Mouse (Mus musculus) olfactory bulb, adult 2 months (tissue): Measurements from ENCODE around the gene Exo5. TPM values are rescaled to one million over a fixed set of nuclear protein-coding genes. Genes with fewer than 3 reads are reported as not detected.

Experiments used
- H3K27ac ChIP-seq: fragments of 200-500 bp; 2 replicates; pipeline ENCODE4 v1.5.1; 2012; ENCODE audit warnings: low read depth, low read length; ENCODE audit not compliant: insufficient read depth
- H3K4me1 ChIP-seq: fragments of 200-500 bp; 2 replicates; pipeline ENCODE4 v1.6.1; 2012; ENCODE audit warnings: low read length; ENCODE audit not compliant: control insufficient read depth, insufficient read depth
- H3K4me3 ChIP-seq: fragments of 200-500 bp; 2 replicates; pipeline ENCODE4 v1.5.1; 2012; ENCODE audit warnings: mild to moderate bottlenecking, low read depth, low read length, moderate library complexity; ENCODE audit not compliant: insufficient read depth
- CTCF ChIP-seq: fragments of 200-500 bp; IDR thresholded peaks from 2 replicates; pipeline ENCODE4 v1.5.1; 2012; ENCODE audit warnings: low read depth, mild to moderate bottlenecking, low read length, moderate library complexity; ENCODE audit not compliant: insufficient read depth
- POLR2A ChIP-seq: fragments of 200-500 bp; IDR thresholded peaks from 2 replicates; pipeline ENCODE4 v1.6.1; 2012; ENCODE audit warnings: mild to moderate bottlenecking, low read depth, low read length, moderate library complexity; ENCODE audit not compliant: insufficient read depth
- WGBS: fragments of 180-500 bp; shearing (Covaris S2); methylation state at CpG from one replicate; pipeline ENCODE4 v1.1.7; 2018; 5-methylcytosine and 5-hydroxymethylcytosine counted together
- polyA plus RNA-seq: library from polyadenylated mRNA; stranded (reverse); fragments of >200 nt; gene quantifications from 2 replicates; pipeline ENCODE4 v1.2.4, GENCODE M21; 2012; ENCODE audit warnings: low replicate concordance; ENCODE audit not compliant: missing spikeins, insufficient read depth, insufficient read length

Gene Exo5
- not detected in 2 replicates for polyA plus RNA-seq

GRCm38 (mm10) chr4:120924554-120925299, at the start of gene Exo5:
Exo5 (minus strand) TSS chr4:120925017.
- Histone ChIP-seq H3K27ac (peak within 1 kb of the TSS; percentile 89), H3K4me1 (no peaks in the 10 kb centered on the region), H3K4me3 (peak within 1 kb of the TSS; percentile 62)
- under 1% methylated on average over 33 of the region's 33 CpGs for WGBS
- TF ChIP-seq CTCF (no peak), POLR2A (peak; percentile 86)

- peaks cover 3% of the 10 kb centered on the region; the same call in 1 of the 2 replicates for H3K4me1 ChIP-seq
- 91% methylated on average over 8 of the region's 8 CpGs for WGBS
- TF ChIP-seq POLR2A: no peak
- no peak for TF ChIP-seq CTCF
- H3K27ac ChIP-seq: no peak overlapping the region
- no peak overlapping the region for H3K4me3 ChIP-seq
Measured at GRCm38 (mm10) chr4:120971842-120972241, 47.0 kb upstream of the Exo5 start.

DNA sequence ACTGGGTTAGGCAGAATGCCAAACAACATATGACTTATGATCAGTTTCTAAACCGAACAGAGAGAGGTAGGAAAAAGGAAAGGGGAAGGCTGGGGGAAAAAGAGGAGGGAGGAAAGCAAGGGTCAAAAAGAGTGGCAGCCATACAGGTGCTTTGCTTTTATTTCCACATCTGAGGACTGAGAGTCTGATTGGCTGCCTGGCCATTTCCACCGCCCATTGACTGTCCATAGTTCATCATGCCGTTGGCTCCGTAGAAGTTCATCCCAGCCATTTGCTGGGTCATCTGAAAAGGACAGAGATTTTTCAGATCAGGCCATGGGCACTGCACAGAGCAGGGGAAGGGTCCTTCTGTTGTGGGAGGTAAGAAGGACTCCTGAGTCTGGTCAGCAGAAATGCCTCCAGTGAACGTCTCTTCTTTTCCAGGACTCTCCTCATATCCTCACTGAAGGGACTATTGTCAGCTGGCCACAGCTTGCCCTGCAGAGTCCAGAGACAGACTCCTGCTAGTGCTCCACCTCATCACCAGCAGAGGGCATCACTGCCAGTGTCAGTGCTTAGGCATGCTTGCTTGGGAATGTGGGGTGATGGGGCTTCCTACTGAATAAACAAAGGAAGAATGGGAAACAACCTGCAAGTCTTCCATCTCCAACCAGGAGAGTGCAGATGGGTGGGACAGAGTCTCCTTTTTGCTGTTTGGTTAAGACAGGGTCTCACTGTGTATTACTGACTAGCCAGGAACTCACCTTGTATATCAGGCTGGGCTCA, 44.7 kb upstream of the Exo5 start:
- 83% methylated on average over 5 of the region's 5 CpGs for WGBS
- TF ChIP-seq CTCF (peak; percentile 31; the same call in 1 of the 2 replicates), POLR2A (no peak)
- peaks cover 3% of the 10 kb centered on the region; the same call in 1 of the 2 replicates for H3K4me1 ChIP-seq
- no peak overlapping the region for H3K27ac ChIP-seq
- no peak overlapping the region for H3K4me3 ChIP-seq

- no peak overlapping the region for H3K4me3 ChIP-seq
- 87% methylated on average over 9 of the region's 9 CpGs for WGBS
- peaks cover 3% of the 10 kb centered on the region; the same call in 1 of the 2 replicates for H3K4me1 ChIP-seq
- H3K27ac ChIP-seq: no peak overlapping the region
- TF ChIP-seq POLR2A (no peak), CTCF (no peak)
Measured at GRCm38 (mm10) chr4:120968486-120968885, 43.7 kb upstream of the Exo5 start.

- Histone ChIP-seq H3K27ac (no peak overlapping the region), H3K4me1 (no peaks in the 10 kb centered on the region), H3K4me3 (no peak overlapping the region)
- no peak for TF ChIP-seq POLR2A
- TF ChIP-seq CTCF: no peak
- 100% methylated on average over 1 of the region's 1 CpGs for WGBS
Measured at GRCm38 (mm10) chr4:120955586-120955985, 30.8 kb upstream of the Exo5 start.

DNA sequence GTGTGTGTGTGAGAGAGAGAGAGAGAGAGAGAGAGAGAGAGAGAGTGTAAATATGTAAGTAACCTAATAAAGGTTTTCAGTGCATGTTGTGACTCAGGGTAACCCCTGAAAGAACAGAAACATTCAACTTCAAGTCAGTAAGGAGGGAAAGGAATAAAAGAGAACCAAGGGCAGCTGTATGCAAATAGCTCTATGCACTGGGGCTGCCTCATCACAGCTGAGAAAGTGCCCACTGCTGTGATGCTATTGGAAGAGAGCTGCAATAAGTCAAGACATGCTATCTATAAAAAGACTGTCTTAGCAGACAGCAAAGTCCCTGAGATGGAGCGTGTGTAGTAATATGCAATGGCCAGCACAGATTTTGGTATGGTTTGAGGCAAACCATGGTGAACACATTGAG, 28.9 kb upstream of the Exo5 start:
- Histone ChIP-seq H3K27ac (no peak overlapping the region), H3K4me3 (no peak overlapping the region), H3K4me1 (no peaks in the 10 kb centered on the region)
- WGBS: 68% methylated on average over 1 of the region's 1 CpGs
- TF ChIP-seq CTCF (no peak), POLR2A (no peak)

DNA sequence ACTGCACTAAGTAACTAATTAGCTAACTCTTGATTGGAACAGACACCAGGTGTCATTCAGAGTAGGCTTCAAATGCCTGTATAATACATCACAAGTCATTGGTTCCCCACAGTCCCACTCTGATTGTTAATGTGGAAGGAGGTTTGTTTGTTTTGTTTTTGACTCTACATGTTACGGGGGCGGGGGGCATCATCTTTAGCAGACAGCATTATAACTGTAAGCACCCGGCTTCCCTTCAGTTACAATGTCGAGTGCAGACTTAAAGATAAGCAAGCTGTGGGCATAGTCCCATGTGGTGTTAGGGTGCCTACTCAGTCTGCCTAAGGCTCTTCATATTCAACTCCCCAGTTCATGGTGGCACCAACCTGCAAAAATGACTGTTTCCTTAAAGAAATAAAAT, 28.2 kb upstream of the Exo5 start:
- 82% methylated on average over 4 of the region's 4 CpGs for WGBS
- Histone ChIP-seq H3K4me3 (no peak overlapping the region), H3K27ac (no peak overlapping the region), H3K4me1 (no peaks in the 10 kb centered on the region)
- TF ChIP-seq CTCF (no peak), POLR2A (no peak)

DNA sequence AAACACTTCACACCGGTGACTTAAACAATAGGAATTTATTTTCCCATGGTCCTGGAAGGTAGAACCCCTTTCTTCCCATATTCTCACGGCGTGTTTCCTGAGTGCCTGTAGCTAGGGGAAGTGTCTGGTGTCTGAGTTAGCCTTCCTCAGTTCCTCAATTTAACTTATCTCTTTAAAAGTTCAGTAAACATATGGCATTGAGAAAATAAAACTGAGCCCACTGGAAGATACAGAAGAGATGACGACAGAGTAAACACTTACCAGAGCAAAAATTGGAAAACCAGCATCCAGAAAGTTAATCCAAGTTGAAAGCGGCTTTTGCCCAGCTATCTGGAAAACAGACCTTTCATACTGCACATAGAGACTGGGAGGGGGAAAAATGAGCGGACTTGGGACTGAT, 27.3 kb upstream of the Exo5 start:
- Histone ChIP-seq H3K27ac (no peak overlapping the region), H3K4me3 (no peak overlapping the region; the same call in 1 of the 2 replicates), H3K4me1 (no peaks in the 10 kb centered on the region)
- TF ChIP-seq CTCF (no peak), POLR2A (no peak)
- WGBS: 24% methylated on average over 6 of the region's 6 CpGs

GRCm38 (mm10) chr4:120951428-120951973, 26.7 kb upstream of the Exo5 start, which contains the start of gene Zfp69:
Zfp69 (minus strand) TSS chr4:120951699.
- H3K27ac ChIP-seq: peak within 1 kb of the TSS; percentile 87
- peak within 1 kb of the TSS; percentile 88 for H3K4me3 ChIP-seq
- under 1% methylated on average over 60 of the region's 60 CpGs for WGBS
- H3K4me1 ChIP-seq: no peaks in the 10 kb centered on the region
- TF ChIP-seq POLR2A (peak; percentile 96), CTCF (no peak)
